Mouse (Mus musculus) spleen, embryonic (tissue): ENCODE results near the gene Sipa1l1.

ENCODE experiments used
- CTCF ChIA-PET: fragments of 350-600 bp; sonication (Branson Sonifier 250); formaldehyde crosslinking; loops from one replicate; lab custom pipeline; 2022; lab: Charles Lee

The Sipa1l1 gene

GRCm38 (mm10) chr12:82206857-82207647, 37.9 kb downstream of the Sipa1l1 start:
- CTCF ChIA-PET, result interaction anchor here (0.6 kb wide), 1 partner anchor 1180 kb away, joined by 3 read pairs; no protein-coding TSS in a partner anchor

GRCm38 (mm10) chr12:82208046-82208445, 38.9 kb downstream of the Sipa1l1 start:
- CTCF ChIA-PET, result no interaction called here

- CTCF ChIA-PET, result no interaction called here
Observed at GRCm38 (mm10) chr12:82208611-82209010, 39.5 kb downstream of the Sipa1l1 start.

GRCm38 (mm10) chr12:82209753-82210152, 40.6 kb downstream of the Sipa1l1 start:
- CTCF ChIA-PET, result no interaction called here

- CTCF ChIA-PET, result no interaction called here
Observed at GRCm38 (mm10) chr12:82213056-82213455, 43.9 kb downstream of the Sipa1l1 start.

- CTCF ChIA-PET, result no interaction called here
Observed at GRCm38 (mm10) chr12:82214916-82215315, 45.8 kb downstream of the Sipa1l1 start.

- CTCF ChIA-PET, result no interaction called here
Observed at GRCm38 (mm10) chr12:82216801-82217553, 47.9 kb downstream of the Sipa1l1 start.

- CTCF ChIA-PET, result no interaction called here
Observed at GRCm38 (mm10) chr12:82218201-82218600, 49.1 kb downstream of the Sipa1l1 start.

GRCm38 (mm10) chr12:82220367-82221089, 51.4 kb downstream of the Sipa1l1 start:
- CTCF ChIA-PET, result no interaction called here

- CTCF ChIA-PET, result interaction anchor here (0.7 to 1.1 kb wide), 2 partner anchors 8 to 54 kb away, joined by 3 to 8 read pairs; partner anchors contain the start of gene Sipa1l1
Observed at GRCm38 (mm10) chr12:82223126-82223815, 54.2 kb downstream of the Sipa1l1 start.

GRCm38 (mm10) chr12:82224848-82225247, 55.7 kb downstream of the Sipa1l1 start:
- CTCF ChIA-PET, result interaction anchor here (0.7 kb wide), 3 partner anchors 36 to 212 kb away, joined by 4 to 5 read pairs (median 5); no protein-coding TSS in a partner anchor

- CTCF ChIA-PET, result interaction anchor here (0.7 to 0.9 kb wide), 4 partner anchors 13 to 211 kb away, joined by 3 to 7 read pairs (median 4); no protein-coding TSS in a partner anchor
Observed at GRCm38 (mm10) chr12:82225278-82225677, 56.2 kb downstream of the Sipa1l1 start.

- CTCF ChIA-PET, result interaction anchor here (0.6 to 0.9 kb wide), 3 partner anchors 13 to 457 kb away, joined by 3 to 7 read pairs (median 6); no protein-coding TSS in a partner anchor
Observed at GRCm38 (mm10) chr12:82225751-82226228, 56.7 kb downstream of the Sipa1l1 start.

GRCm38 (mm10) chr12:82226311-82227066, 57.4 kb downstream of the Sipa1l1 start:
- CTCF ChIA-PET, result interaction anchor here (0.5 to 1.2 kb wide), 4 partner anchors 12 to 457 kb away, joined by 3 to 6 read pairs (median 4); no protein-coding TSS in a partner anchor

- CTCF ChIA-PET, result no interaction called here
Observed at GRCm38 (mm10) chr12:82230127-82230526, 61.0 kb downstream of the Sipa1l1 start.

- CTCF ChIA-PET, result no interaction called here
Observed at GRCm38 (mm10) chr12:82231191-82231590, 62.1 kb downstream of the Sipa1l1 start.

- CTCF ChIA-PET, result no interaction called here
Observed at GRCm38 (mm10) chr12:82233177-82233576, 64.1 kb downstream of the Sipa1l1 start.

GRCm38 (mm10) chr12:82234463-82235223, 65.5 kb downstream of the Sipa1l1 start:
- CTCF ChIA-PET, result no interaction called here

GRCm38 (mm10) chr12:82237095-82237494, 68.0 kb downstream of the Sipa1l1 start:
- CTCF ChIA-PET, result no interaction called here
